Mouse (Mus musculus) cerebellum, postnatal 14 days (tissue): ENCODE measurements around the gene Tmc4.

Source experiments
- DNase-seq, 2 experiments: peaks; one replicate each; pipeline ENCODE4 v3.0.0; 2021; ENCODE audit warnings: mixed read lengths in 2 of 2

Tmc4 gene

DNA sequence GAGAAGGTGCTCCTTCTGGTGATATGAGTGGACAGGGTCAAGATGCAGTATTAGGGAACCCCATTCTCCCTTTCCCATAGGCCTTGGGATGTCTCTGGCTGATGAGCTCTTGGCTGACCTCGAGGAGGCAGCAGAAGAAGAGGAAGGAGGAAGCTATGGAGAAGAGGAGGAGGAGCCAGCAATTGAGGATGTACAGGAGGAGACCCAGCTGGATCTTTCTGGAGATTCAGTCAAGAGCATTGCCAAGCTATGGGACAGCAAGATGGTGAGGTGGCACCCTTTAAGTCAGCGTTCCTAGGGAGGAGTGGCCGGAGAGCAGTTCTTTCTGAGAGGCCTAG is 46.9 kb downstream of the Tmc4 start:
- DNase-seq = no peak

GRCm38 (mm10) chr7:3629543-3630477 is 47.5 kb downstream of the Tmc4 start, which contains the start of the genes Tfpt and Prpf31:
Gene Tfpt, minus strand, starts transcription at chr7:3629929.
Gene Prpf31, plus strand, starts transcription at chr7:3629985.
- peak; percentile 91 to 95 for DNase-seq

- DNase-seq = no peak
Measured at GRCm38 (mm10) chr7:3629030-3629429, 48.3 kb downstream of the Tmc4 start.

GRCm38 (mm10) chr7:3617242-3617995 is 59.9 kb downstream of the Tmc4 start, which contains the start of gene Ndufa3:
Gene Ndufa3, plus strand, starts transcription at chr7:3617373.
- DNase-seq = peak; percentile 91 to 92

DNA sequence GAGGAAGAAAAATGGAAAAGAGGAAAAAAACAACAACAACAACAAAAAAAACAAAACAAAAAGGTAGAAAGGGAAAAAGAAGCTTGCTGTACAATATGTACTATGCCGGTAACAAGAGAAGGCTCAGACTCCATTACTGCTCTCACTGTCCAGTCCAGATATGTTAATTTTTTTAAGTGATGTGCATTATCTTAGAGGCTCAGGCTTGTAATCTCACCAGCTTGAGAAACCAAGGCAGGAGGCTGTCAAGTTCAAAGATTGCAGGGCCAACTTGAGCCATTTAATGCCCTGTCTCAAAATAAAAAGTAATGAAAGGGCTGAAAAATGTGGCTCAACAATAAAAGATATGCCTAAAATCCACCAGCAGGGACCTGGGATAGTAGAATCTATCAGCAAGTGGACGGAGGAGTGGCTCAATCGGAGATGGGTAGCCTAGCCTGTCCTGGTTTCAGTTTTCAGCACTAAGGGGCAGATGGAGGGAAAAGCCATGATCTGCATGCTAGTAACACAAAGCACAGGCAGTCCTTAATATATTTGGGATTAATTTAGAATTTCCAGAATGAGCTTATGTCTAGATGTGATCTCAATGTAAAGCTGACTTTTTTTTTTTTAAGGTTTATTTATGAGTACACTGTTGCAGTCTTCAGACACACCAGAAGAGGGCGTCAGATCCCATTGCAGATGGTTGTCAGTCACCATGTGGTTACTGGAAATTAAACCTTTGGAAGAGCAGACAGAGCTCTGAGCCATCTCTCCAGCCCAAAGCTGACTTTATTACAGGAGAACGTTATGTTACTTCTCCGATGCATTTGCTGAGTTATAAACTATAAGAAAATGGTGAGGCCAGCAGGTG is 60.7 kb downstream of the Tmc4 start:
- DNase-seq = peak; percentile 27 to 77

- no peak for DNase-seq
Measured at GRCm38 (mm10) chr7:3616057-3616388, 61.3 kb downstream of the Tmc4 start, which contains the start of gene Oscar. Gene Oscar, minus strand, starts transcription at chr7:3616157.
